Mouse (Mus musculus): ENCODE measurements at regions not wholly inside any gene's neighbourhood (a gene's known extent, or its start where the extent isn't known, plus 50 kb on each side); places are given as distances from the start of the nearest gene placed in this dataset.
"Not testable (repeated sequence)": the region's sequence is repeated elsewhere in the genome, so short reads cannot be mapped to it uniquely, and the experiment has no call there.

- not testable (repeated sequence) for DNase-seq (ENCODE audit: low read depth, low spot score)
Observed at GRCm38 (mm10) chr6:76130201-76130600, 367.4 kb downstream of the Gm9008 start.

- DNase-seq (ENCODE audit: low read depth, low spot score), result no peak
Observed at GRCm38 (mm10) chr6:76115758-76116157, 381.8 kb downstream of the Gm9008 start.

- DNase-seq (ENCODE audit: low read depth, low spot score), result peak; percentile 3
Observed at GRCm38 (mm10) chr6:76114346-76114745, 383.2 kb downstream of the Gm9008 start.

- no peak for DNase-seq (ENCODE audit: low read depth, low spot score)
Observed at GRCm38 (mm10) chr6:76065383-76065782, 432.2 kb downstream of the Gm9008 start.

- DNase-seq (ENCODE audit: low read depth, low spot score), result no peak
Observed at GRCm38 (mm10) chr6:76052652-76053313, 444.8 kb downstream of the Gm9008 start.

GRCm38 (mm10) chr6:76007783-76008406 lies 489.7 kb downstream of the Gm9008 start:
- DNase-seq (ENCODE audit: low read depth, low spot score), result no peak
